8 mouse cellular contexts compared by ENCODE assay signal in genomic region chr5:122059060-122060017, GRCm38 (mm10). TPM values are rescaled to one million over a fixed set of nuclear protein-coding genes. Genes with fewer than 3 reads are reported as not detected.
DNase-seq lines count a peak whose midpoint lies in the region; ATAC-seq and TF ChIP-seq lines count a peak whose summit lies in the region.

No protein-coding gene starts in this region.

- DNase-seq in CD4-positive, CD25-positive, alpha-beta regulatory T cell, adult 2 months (ENCODE audit: low read depth, low spot score) = peak; percentile 57
- peak; percentile 71 to 79 for DNase-seq in adrenal gland, postnatal 36 days
- peak; percentile 42 for DNase-seq in heart, postnatal 0 days (ENCODE audit: low spot score)
- peak; percentile 83 to 86 for DNase-seq in kidney, postnatal 4 days
- peak; percentile 85 for DNase-seq in mesoderm, embryonic 11.5 days (ENCODE audit: low read depth, low spot score)

- 0 out of 2 replicates have a peak, but pooled peaks cover 3% of the 10 kb centered on the region for H3K27me3 ChIP-seq in embryonic facial prominence, embryonic 15.5 days
- no peaks in the 10 kb centered on the region for H3K27me3 ChIP-seq in heart, postnatal 0 days (ENCODE audit: control insufficient read depth, insufficient read depth, low read length)
- H3K27me3 ChIP-seq in stomach, embryonic 14.5 days (ENCODE audit: control insufficient read depth, insufficient read depth, low read length) = no peaks in the 10 kb centered on the region

- H3K36me3 ChIP-seq in embryonic facial prominence, embryonic 15.5 days = no peaks in the 10 kb centered on the region
- H3K36me3 ChIP-seq in heart, postnatal 0 days (replicated peaks; ENCODE audit: control insufficient read depth, insufficient read depth, low read length) = no peaks in the 10 kb centered on the region
- no peaks in the 10 kb centered on the region for H3K36me3 ChIP-seq in stomach, embryonic 14.5 days (ENCODE audit: control insufficient read depth, insufficient read depth, low read length)

- ATAC-seq in CD4-positive, CD25-positive, alpha-beta regulatory T cell, adult 4 months = no peak
- ATAC-seq in embryonic facial prominence, embryonic 15.5 days (ENCODE audit: insufficient number of reproducible peaks, low FRiP score, low TSS enrichment, low read depth) = no peak
- ATAC-seq in heart, postnatal 0 days (ENCODE audit: insufficient read depth, low read depth) = peak; percentile 25; the same call in 1 of the 2 replicates
- ATAC-seq in stomach, embryonic 14.5 days (ENCODE audit: insufficient number of reproducible peaks, insufficient read depth, low FRiP score, low read depth) = peak; percentile 43; the same call in 1 of the 2 replicates

- peaks cover 7% of the 10 kb centered on the region; the same call in 1 of the 2 replicates for H3K4me1 ChIP-seq in embryonic facial prominence, embryonic 15.5 days
- H3K4me1 ChIP-seq in heart, postnatal 0 days (ENCODE audit: control insufficient read depth, insufficient read depth) = 0 out of 2 replicates have a peak, but pooled peaks cover 7% of the 10 kb centered on the region
- peaks cover 6% of the 10 kb centered on the region; the same call in 1 of the 2 replicates for H3K4me1 ChIP-seq in stomach, embryonic 14.5 days (ENCODE audit: control insufficient read depth, insufficient read depth, low read length)

- peak overlapping the region; percentile 27 for H3K4me3 ChIP-seq in embryonic facial prominence, embryonic 15.5 days (replicated peaks)
- peak overlapping the region; percentile 28 for H3K4me3 ChIP-seq in heart, postnatal 0 days (ENCODE audit: low read depth, low read length)
- H3K4me3 ChIP-seq in stomach, embryonic 14.5 days (ENCODE audit: low read depth, low read length) = peak overlapping the region; percentile 15; the same call in 1 of the 2 replicates

- no peak overlapping the region for H3K9ac ChIP-seq in embryonic facial prominence, embryonic 15.5 days
- H3K9ac ChIP-seq in heart, postnatal 0 days (replicated peaks; ENCODE audit: low read depth, low read length) = 0 out of 2 replicates have a peak overlapping the region, but pooled peaks have one; percentile 8
- no peak overlapping the region for H3K9ac ChIP-seq in stomach, embryonic 14.5 days (replicated peaks; ENCODE audit: low read depth, low read length)

- H3K4me2 ChIP-seq in embryonic facial prominence, embryonic 15.5 days (replicated peaks) = peak overlapping the region; percentile 61
- H3K4me2 ChIP-seq in heart, postnatal 0 days (ENCODE audit: low read depth, low read length) = peak overlapping the region; percentile 53
- peak overlapping the region; percentile 44 for H3K4me2 ChIP-seq in stomach, embryonic 14.5 days (replicated peaks; ENCODE audit: low read depth, low read length)

- TF ChIP-seq EP300 in heart, postnatal 0 days (IDR thresholded peaks at IDR 0.05; ENCODE audit: low read depth) = no peak

- H3K9me3 ChIP-seq in embryonic facial prominence, embryonic 15.5 days (replicated peaks) = no peaks in the 10 kb centered on the region
- no peaks in the 10 kb centered on the region for H3K9me3 ChIP-seq in heart, postnatal 0 days (replicated peaks; ENCODE audit: control insufficient read depth, low read length)
- H3K9me3 ChIP-seq in stomach, embryonic 14.5 days (ENCODE audit: control insufficient read depth, low read depth, low read length) = 0 out of 2 replicates have a peak, but pooled peaks cover 4% of the 10 kb centered on the region

- no peak overlapping the region for H3K27ac ChIP-seq in embryonic facial prominence, embryonic 15.5 days (replicated peaks)
- no peak overlapping the region for H3K27ac ChIP-seq in heart, postnatal 0 days (ENCODE audit: low read depth)
- H3K27ac ChIP-seq in stomach, embryonic 14.5 days (ENCODE audit: low read length) = no peak overlapping the region

- peak; percentile 87 for TF ChIP-seq CTCF in heart, postnatal 0 days (IDR thresholded peaks at IDR 0.05; ENCODE audit: low read depth)

- 25% methylated on average over 39 of the region's 39 CpGs for WGBS in embryonic facial prominence, embryonic 15.5 days
- 25% methylated on average over 39 of the region's 39 CpGs for WGBS in heart, postnatal 0 days
- WGBS in stomach, embryonic 14.5 days = 25% methylated on average over 39 of the region's 39 CpGs

RNA-seq across cellular contexts. Expression of gene Cux2, which starts 9.4 kb away (rescaled TPM):
- polyA plus RNA-seq in CD4-positive, CD25-positive, alpha-beta regulatory T cell, adult 4 months (2017; shearing (Covaris generic)) = under 1 TPM in 1 of 2 experiments, not detected in 1; 0.15 TPM
- 10 to 100 TPM; 18.6 to 20.9 TPM for total RNA-seq in adrenal gland, postnatal 36 days (2021)
- 1.6 and 4.1 TPM in 2 replicates for polyA plus RNA-seq in embryonic facial prominence, embryonic 15.5 days (2015; fragmentation: Nextera tagmentation; extraction: Ambion mirVana)
- total RNA-seq in heart, postnatal 0 days (2014; rRNA removed; ENCODE audit: low replicate concordance) = 3.3 and 9.5 TPM in 2 replicates
- 1.3 and 1.4 TPM in 2 replicates for polyA plus RNA-seq in heart, postnatal 0 days (2015; fragmentation: Nextera tagmentation; extraction: Ambion mirVana)
- 9.0 and 9.6 TPM in 2 replicates for polyA plus RNA-seq in stomach, embryonic 14.5 days (2014; fragmentation: Nextera tagmentation; extraction: Ambion mirVana)

RNA-seq across cellular contexts. Expression of gene Myl2, which starts 41.4 kb away (rescaled TPM):
- not detected for polyA plus RNA-seq in CD4-positive, CD25-positive, alpha-beta regulatory T cell, adult 4 months (2017; shearing (Covaris generic))
- 1 to 10 TPM in 1 of 2 experiments, not detected in 1; 2.0 TPM for total RNA-seq in adrenal gland, postnatal 36 days (2021)
- 3.6 and 4.6 TPM in 2 replicates for polyA plus RNA-seq in embryonic facial prominence, embryonic 15.5 days (2015; fragmentation: Nextera tagmentation; extraction: Ambion mirVana)
- 7,568 and 8,637 TPM in 2 replicates for total RNA-seq in heart, postnatal 0 days (2014; rRNA removed; ENCODE audit: low replicate concordance)
- 15,488 and 15,525 TPM in 2 replicates for polyA plus RNA-seq in heart, postnatal 0 days (2015; fragmentation: Nextera tagmentation; extraction: Ambion mirVana)
- 1.7 and 2.3 TPM in 2 replicates for polyA plus RNA-seq in stomach, embryonic 14.5 days (2014; fragmentation: Nextera tagmentation; extraction: Ambion mirVana)

Comparison
In these comparisons a context has a peak if more than half of its experiments do, and no peak if none do; other contexts are left out.
1. ATAC-seq: peak in heart, postnatal 0 days (single experiment) and stomach, embryonic 14.5 days (single experiment); none in CD4-positive, CD25-positive, alpha-beta regulatory T cell, adult 4 months (single experiment) and embryonic facial prominence, embryonic 15.5 days (single experiment).
2. RNA of gene Myl2, which starts 41.4 kb away (polyA plus RNA-seq): 15,488 to 15,525 TPM in heart, postnatal 0 days; 3.6 to 4.6 TPM in embryonic facial prominence, embryonic 15.5 days, 1.7 to 2.3 TPM in stomach, embryonic 14.5 days and not detected in CD4-positive, CD25-positive, alpha-beta regulatory T cell, adult 4 months; every median in the first group is over 1,000 times any median in the second.
3. Peak in every context shown above with its lines, with median percentiles within 50 percentile points of each other: DNase-seq, H3K4me2 ChIP-seq and H3K4me3 ChIP-seq.